Mouse (Mus musculus) olfactory bulb, adult 2 months (tissue): ENCODE results near the gene C5ar1.

Source experiments
- CTCF ChIP-seq: fragments of 200-500 bp; IDR thresholded peaks from 2 replicates; pipeline ENCODE4 v1.5.1; 2012; ENCODE audit warnings: low read depth, mild to moderate bottlenecking, low read length, moderate library complexity; ENCODE audit not compliant: insufficient read depth
- POLR2A ChIP-seq: fragments of 200-500 bp; IDR thresholded peaks from 2 replicates; pipeline ENCODE4 v1.6.1; 2012; ENCODE audit warnings: mild to moderate bottlenecking, low read depth, low read length, moderate library complexity; ENCODE audit not compliant: insufficient read depth

DNA sequence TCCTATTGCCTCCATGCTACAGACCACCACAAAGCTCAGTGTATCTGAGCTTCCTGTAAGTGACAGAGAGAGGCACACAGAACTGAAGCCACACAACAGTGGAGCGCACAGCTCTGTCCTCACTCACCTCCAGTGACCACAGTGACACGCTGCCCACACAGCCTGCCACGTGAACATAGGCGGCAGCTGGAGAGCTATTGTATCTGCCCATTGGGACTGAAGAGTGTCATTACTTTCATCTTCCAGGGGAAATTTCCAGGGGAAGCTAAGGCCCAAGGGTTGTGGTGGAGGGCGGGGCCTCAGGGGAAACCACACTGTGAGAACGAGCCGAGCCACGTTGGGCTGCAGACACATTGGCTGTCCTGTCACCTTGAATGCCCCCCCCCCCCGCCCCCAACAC, 54.5 kb downstream of the C5ar1 start:
- TF ChIP-seq CTCF (no peak), POLR2A (no peak)
